Mouse (Mus musculus) liver, embryonic 14.5 days (tissue): ENCODE results near the gene Slc35d2.

Experiments
- CTCF ChIP-seq: IDR thresholded peaks from 2 replicates; pipeline ENCODE4 v1.5.1; 2016; ENCODE audit warnings: antibody characterized with exemption, low read depth, control low read depth
- EP300 ChIP-seq: IDR thresholded peaks from 2 replicates; pipeline ENCODE4 v1.6.1; 2016; ENCODE audit warnings: antibody characterized with exemption, low read depth

- TF ChIP-seq EP300 (no peak), CTCF (no peak)
Measured at GRCm38 (mm10) chr13:64163147-64163715, 34.1 kb upstream of the Slc35d2 start.
